Mouse (Mus musculus): ENCODE results near the gene Acer3.

DNA sequence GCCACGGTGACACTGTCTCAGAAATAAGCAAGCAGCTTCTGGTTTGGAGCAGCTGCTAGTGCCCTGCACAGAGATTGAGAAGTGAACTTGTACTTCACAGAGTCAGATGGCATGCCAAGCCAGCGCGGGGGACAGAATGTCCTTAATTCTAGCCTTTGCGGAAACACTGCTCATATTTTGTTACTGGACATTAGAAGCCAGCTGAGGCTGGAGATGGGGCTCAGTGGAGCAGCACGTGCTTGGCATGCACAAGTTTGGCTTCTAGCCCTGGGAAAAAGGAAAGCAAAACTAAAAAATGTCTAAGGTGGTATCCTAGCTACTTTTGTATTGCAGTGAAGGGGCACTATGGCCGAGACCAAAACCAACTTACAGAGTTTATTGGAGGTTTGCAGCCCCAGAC lies 135.7 kb downstream of the Acer3 start:
- no peak for TF ChIP-seq POLR2A (IDR thresholded peaks at IDR 0.05; ENCODE audit: insufficient read depth, low read depth, low read length)
- no peak for TF ChIP-seq CTCF (IDR thresholded peaks at IDR 0.05; ENCODE audit: insufficient read depth, low read depth, low read length)

All from olfactory bulb, adult 2 months (tissue).